Mouse (Mus musculus): ENCODE measurements around the gene Cdkn2c. TPM values are rescaled to one million over a fixed set of nuclear protein-coding genes. Genes with fewer than 3 reads are reported as not detected.

Cdkn2c gene
- polyA plus RNA-seq, 1 experiment from 2014 or later = 5.5 TPM

GRCm38 (mm10) chr4:109639356-109639755, 27.6 kb downstream of the Cdkn2c start:
- H3K27me3 ChIP-seq (ENCODE audit: control insufficient read depth, insufficient read depth, low read length) = no peaks in the 10 kb centered on the region
- H3K27ac ChIP-seq (replicated peaks; ENCODE audit: low read depth, low read length) = no peak overlapping the region
- H3K9ac ChIP-seq (replicated peaks; ENCODE audit: low read length) = no peak overlapping the region
- no peaks in the 10 kb centered on the region for H3K9me3 ChIP-seq (replicated peaks; ENCODE audit: control insufficient read depth, low read length)
- ATAC-seq (replicated peaks; ENCODE audit: insufficient number of reproducible peaks, low FRiP score, low TSS enrichment, low read depth) = no peak
- no peak overlapping the region for H3K4me3 ChIP-seq (ENCODE audit: low read depth, low read length)
- WGBS = 90% methylated on average over 9 of the region's 9 CpGs
- H3K4me2 ChIP-seq (ENCODE audit: low read depth, low read length) = no peak overlapping the region
- no peaks in the 10 kb centered on the region for H3K4me1 ChIP-seq (ENCODE audit: control insufficient read depth, insufficient read depth, low read length)
- H3K36me3 ChIP-seq (replicated peaks; ENCODE audit: control insufficient read depth, insufficient read depth, low read depth, low read length) = no peaks in the 10 kb centered on the region
- no peak for DNase-seq (ENCODE audit: low spot score)

DNA sequence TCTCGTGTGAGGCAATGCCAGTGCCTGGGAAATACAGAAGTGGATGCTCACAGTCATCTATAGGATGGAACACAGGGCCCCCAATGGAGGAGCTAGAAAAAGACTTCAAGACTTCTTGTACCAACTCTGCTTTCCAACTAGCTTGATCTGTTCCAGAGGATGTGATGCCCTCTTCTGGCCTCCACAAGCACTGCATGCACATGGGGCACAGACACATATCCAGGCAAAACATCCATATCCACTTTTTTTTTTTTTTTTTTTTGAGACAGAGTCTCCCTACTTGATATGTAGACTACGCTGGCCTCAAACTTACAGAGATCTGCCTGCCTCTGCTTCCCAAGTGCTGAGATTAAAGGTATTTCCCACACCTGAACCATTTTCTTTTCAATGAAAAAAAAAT, 32.0 kb downstream of the Cdkn2c start:
- WGBS = 86% methylated on average over 2 of the region's 2 CpGs
- no peak for ATAC-seq (replicated peaks; ENCODE audit: insufficient number of reproducible peaks, low FRiP score, low TSS enrichment, low read depth)
- no peaks in the 10 kb centered on the region for H3K4me1 ChIP-seq (ENCODE audit: control insufficient read depth, insufficient read depth, low read length)

GRCm38 (mm10) chr4:109631029-109631428, 36.0 kb downstream of the Cdkn2c start:
- no peak for DNase-seq (ENCODE audit: low spot score)
- WGBS = 79% methylated on average over 4 of the region's 4 CpGs
- no peak overlapping the region for H3K9ac ChIP-seq (replicated peaks; ENCODE audit: low read length)
- no peaks in the 10 kb centered on the region for H3K4me1 ChIP-seq (ENCODE audit: control insufficient read depth, insufficient read depth, low read length)
- H3K4me3 ChIP-seq (ENCODE audit: low read depth, low read length) = no peak overlapping the region
- H3K27me3 ChIP-seq (ENCODE audit: control insufficient read depth, insufficient read depth, low read length) = no peaks in the 10 kb centered on the region
- no peak for ATAC-seq (replicated peaks; ENCODE audit: insufficient number of reproducible peaks, low FRiP score, low TSS enrichment, low read depth)
- H3K27ac ChIP-seq (replicated peaks; ENCODE audit: low read depth, low read length) = no peak overlapping the region
- no peaks in the 10 kb centered on the region for H3K9me3 ChIP-seq (replicated peaks; ENCODE audit: control insufficient read depth, low read length)
- H3K36me3 ChIP-seq (replicated peaks; ENCODE audit: control insufficient read depth, insufficient read depth, low read depth, low read length) = no peaks in the 10 kb centered on the region
- H3K4me2 ChIP-seq (ENCODE audit: low read depth, low read length) = no peak overlapping the region

More for the DNA sequence above, 32.0 kb downstream of the Cdkn2c start:
- no peak overlapping the region for H3K4me2 ChIP-seq (ENCODE audit: low read depth, low read length)
- H3K27ac ChIP-seq (replicated peaks; ENCODE audit: low read depth, low read length) = no peak overlapping the region
- H3K4me3 ChIP-seq (ENCODE audit: low read depth, low read length) = no peak overlapping the region
- no peaks in the 10 kb centered on the region for H3K9me3 ChIP-seq (replicated peaks; ENCODE audit: control insufficient read depth, low read length)
- no peaks in the 10 kb centered on the region for H3K27me3 ChIP-seq (ENCODE audit: control insufficient read depth, insufficient read depth, low read length)
- no peak overlapping the region for H3K9ac ChIP-seq (replicated peaks; ENCODE audit: low read length)
- DNase-seq (ENCODE audit: low spot score) = no peak
- no peaks in the 10 kb centered on the region for H3K36me3 ChIP-seq (replicated peaks; ENCODE audit: control insufficient read depth, insufficient read depth, low read depth, low read length)

GRCm38 (mm10) chr4:109630215-109630614, 36.8 kb downstream of the Cdkn2c start:
- no peak overlapping the region for H3K9ac ChIP-seq (replicated peaks; ENCODE audit: low read length)
- H3K9me3 ChIP-seq (replicated peaks; ENCODE audit: control insufficient read depth, low read length) = no peaks in the 10 kb centered on the region
- H3K27ac ChIP-seq (replicated peaks; ENCODE audit: low read depth, low read length) = no peak overlapping the region
- H3K27me3 ChIP-seq (ENCODE audit: control insufficient read depth, insufficient read depth, low read length) = no peaks in the 10 kb centered on the region
- ATAC-seq (replicated peaks; ENCODE audit: insufficient number of reproducible peaks, low FRiP score, low TSS enrichment, low read depth) = no peak
- no peaks in the 10 kb centered on the region for H3K36me3 ChIP-seq (replicated peaks; ENCODE audit: control insufficient read depth, insufficient read depth, low read depth, low read length)
- no peak overlapping the region for H3K4me2 ChIP-seq (ENCODE audit: low read depth, low read length)
- WGBS = 59% methylated on average over 2 of the region's 2 CpGs
- no peak overlapping the region for H3K4me3 ChIP-seq (ENCODE audit: low read depth, low read length)
- H3K4me1 ChIP-seq (ENCODE audit: control insufficient read depth, insufficient read depth, low read length) = no peaks in the 10 kb centered on the region
- no peak for DNase-seq (ENCODE audit: low spot score)

DNA sequence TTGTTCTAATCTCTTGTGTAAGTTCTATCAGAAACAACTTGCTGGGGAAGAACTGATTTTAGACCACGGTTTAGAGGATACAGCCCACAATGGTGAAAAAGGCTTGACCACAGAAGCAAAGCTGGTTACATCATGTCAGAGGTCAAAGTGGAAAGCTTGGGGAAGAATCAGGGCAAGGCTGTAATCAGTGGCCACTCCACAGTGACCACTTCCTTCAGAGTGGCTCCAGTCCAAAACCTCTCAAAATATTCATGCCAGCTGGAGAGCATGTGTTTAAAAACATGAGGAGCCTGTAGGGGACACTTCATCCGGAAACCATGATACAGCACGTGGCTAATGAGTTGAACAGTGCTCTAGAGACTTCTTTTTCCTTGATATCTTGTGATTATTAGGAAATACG, 54.4 kb downstream of the Cdkn2c start:
- ATAC-seq (replicated peaks; ENCODE audit: insufficient number of reproducible peaks, low FRiP score, low TSS enrichment, low read depth) (no peak), DNase-seq (ENCODE audit: low spot score) (no peak)
- Histone ChIP-seq H3K9me3 (replicated peaks; ENCODE audit: control insufficient read depth, low read length) (no peaks in the 10 kb centered on the region), H3K27ac (replicated peaks; ENCODE audit: low read depth, low read length) (no peak overlapping the region), H3K4me2 (ENCODE audit: low read depth, low read length) (no peak overlapping the region), H3K4me3 (ENCODE audit: low read depth, low read length) (no peak overlapping the region), H3K36me3 (replicated peaks; ENCODE audit: control insufficient read depth, insufficient read depth, low read depth, low read length) (no peaks in the 10 kb centered on the region), H3K4me1 (ENCODE audit: control insufficient read depth, insufficient read depth, low read length) (no peaks in the 10 kb centered on the region), H3K9ac (replicated peaks; ENCODE audit: low read length) (no peak overlapping the region), H3K27me3 (ENCODE audit: control insufficient read depth, insufficient read depth, low read length) (no peaks in the 10 kb centered on the region)
- WGBS = 67% methylated on average over 4 of the region's 4 CpGs

Other genes with a start within 250 kb of the Cdkn2c start
- 48.3 and 50.8 TPM in 2 replicates for gene Rnf11, start 182.5 kb downstream of the Cdkn2c start, polyA plus RNA-seq (2014; fragmentation: Nextera tagmentation; extraction: Ambion mirVana)
- gene 4930522H14Rik, start 135.9 kb downstream of the Cdkn2c start, polyA plus RNA-seq (2014; fragmentation: Nextera tagmentation; extraction: Ambion mirVana) = not detected in 2 replicates
- gene Faf1, start 9.4 kb upstream of the Cdkn2c start, polyA plus RNA-seq (2014; fragmentation: Nextera tagmentation; extraction: Ambion mirVana) = 41.1 and 47.2 TPM in 2 replicates